8 mouse cellular contexts compared by ENCODE assay signal in the genomic region with DNA sequence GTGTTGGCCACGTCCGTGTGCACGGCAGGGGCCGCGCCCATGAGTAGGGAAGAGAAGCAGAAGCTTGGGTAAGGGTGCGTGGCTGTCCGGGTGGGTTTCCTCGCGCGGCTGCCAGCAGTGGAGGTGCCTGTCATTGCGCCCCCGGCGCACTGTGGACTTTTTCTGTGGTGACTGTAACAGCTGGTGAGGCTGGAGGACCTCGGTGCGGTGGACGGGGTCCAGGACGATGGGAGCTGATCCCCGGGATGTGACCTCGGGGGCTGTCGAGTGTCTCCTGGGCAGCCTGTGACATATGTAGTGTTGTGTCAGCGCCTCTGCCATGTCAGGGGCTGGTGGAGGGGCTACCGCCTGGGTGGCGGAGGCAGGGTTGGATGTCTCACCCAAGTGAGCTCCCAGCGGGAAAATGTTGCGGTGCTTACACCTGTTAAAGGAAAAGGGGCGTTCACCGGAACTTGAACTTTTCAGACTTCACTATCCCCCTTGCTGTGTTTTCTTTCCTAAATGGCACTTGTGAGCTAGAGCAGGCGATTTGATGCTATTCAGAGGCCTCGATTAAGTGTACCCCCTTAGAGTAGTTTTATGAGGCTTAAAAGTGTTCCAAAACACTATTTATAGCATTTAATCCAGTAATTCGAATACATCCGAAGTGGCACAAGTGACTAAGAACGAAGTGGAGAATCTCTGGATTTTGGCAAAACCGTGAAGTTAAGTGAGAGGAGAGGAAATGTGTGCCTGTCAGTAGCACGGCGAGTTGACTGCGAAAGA. TPM values are rescaled to one million over a fixed set of nuclear protein-coding genes. Genes with fewer than 3 reads are reported as not detected.
A peak's percentile ranks its signal among the peaks of the same experiment; 100 is the strongest.
DNase-seq lines count a peak whose midpoint lies in the region; ATAC-seq and TF ChIP-seq lines count a peak whose summit lies in the region.

No protein-coding gene starts in this region.

- TF ChIP-seq POLR2A in heart, adult 2 months (IDR thresholded peaks at IDR 0.05; ENCODE audit: insufficient read depth, low read depth, low read length) = no peak
- no peak for TF ChIP-seq POLR2A in bone marrow macrophage, adult 2 months (IDR thresholded peaks at IDR 0.05; ENCODE audit: borderline replicate concordance, low read depth, low read length)

- 0 out of 2 replicates have a peak, but pooled peaks cover 2% of the 10 kb centered on the region for H3K79me2 ChIP-seq in heart, adult 2 months (replicated peaks; ENCODE audit: control insufficient read depth, insufficient read depth, low read length)

- peak overlapping the region; percentile 72 for H3K4me3 ChIP-seq in heart, adult 2 months
- peak overlapping the region; percentile 92 for H3K4me3 ChIP-seq in bone marrow macrophage, adult 2 months (ENCODE audit: insufficient read depth, low read length)
- peak overlapping the region; percentile 92 for H3K4me3 ChIP-seq in liver, embryonic 13.5 days (replicated peaks)
- H3K4me3 ChIP-seq in stomach, embryonic 16.5 days (replicated peaks; ENCODE audit: low read length) = peak overlapping the region; percentile 97

- peak overlapping the region; percentile 83 for H3K9ac ChIP-seq in heart, adult 2 months (ENCODE audit: low read depth, low read length)
- H3K9ac ChIP-seq in liver, embryonic 13.5 days = peak overlapping the region; percentile 92
- H3K9ac ChIP-seq in stomach, embryonic 16.5 days (ENCODE audit: low read length) = peak overlapping the region; percentile 94

- ATAC-seq in granulocyte monocyte progenitor cell, adult 5-6 weeks (replicated peaks; ENCODE audit: poor library complexity, severe bottlenecking) = peak; percentile 5; the same call in 1 of the 2 replicates
- ATAC-seq in liver, embryonic 13.5 days (ENCODE audit: low read depth) = no peak; the same call in 1 of the 2 replicates
- ATAC-seq in stomach, embryonic 16.5 days (ENCODE audit: insufficient read depth, low FRiP score) = peak; percentile 2; the same call in 1 of the 2 replicates

- intact Hi-C loops in heart, adult 2 months (cut with DNase I) = no loop called here

- TF ChIP-seq EP300 in heart, adult 2 months (IDR thresholded peaks at IDR 0.05; ENCODE audit: insufficient read depth, low read depth, low read length) = no peak

- no peak for TF ChIP-seq CTCF in heart, adult 2 months (IDR thresholded peaks at IDR 0.05)
- TF ChIP-seq CTCF in bone marrow macrophage, adult 2 months (IDR thresholded peaks at IDR 0.05; ENCODE audit: low read depth, low read length) = no peak

- H3K4me1 ChIP-seq in heart, adult 2 months (ENCODE audit: control insufficient read depth, insufficient read depth, low read length) = peaks cover 1% of the 10 kb centered on the region; the same call in 1 of the 2 replicates
- H3K4me1 ChIP-seq in bone marrow macrophage, adult 2 months (ENCODE audit: control insufficient read depth, insufficient read depth, low read length) = peaks cover 8% of the 10 kb centered on the region; the same call in 1 of the 2 replicates
- peaks cover 50% of the 10 kb centered on the region for H3K4me1 ChIP-seq in liver, embryonic 13.5 days (replicated peaks)
- H3K4me1 ChIP-seq in stomach, embryonic 16.5 days (ENCODE audit: control insufficient read depth, insufficient read depth, low read length) = peaks cover 13% of the 10 kb centered on the region

- H3K27ac ChIP-seq in heart, adult 2 months = peak overlapping the region; percentile 88
- H3K27ac ChIP-seq in bone marrow macrophage, adult 2 months (ENCODE audit: insufficient read depth, low read depth, low read length) = no peak overlapping the region
- peak overlapping the region; percentile 91 for H3K27ac ChIP-seq in liver, embryonic 13.5 days
- peak overlapping the region; percentile 81 for H3K27ac ChIP-seq in stomach, embryonic 16.5 days (ENCODE audit: low read length)

- DNase-seq in heart, adult 2 months = no peak
- DNase-seq in heart, adult 11 months = no peak
- DNase-seq in CD4-positive helper T cell, adult 2 months (ENCODE audit: low read depth, low spot score) = peak; percentile 20
- DNase-seq in liver, embryonic 13.5 days = no peak
- DNase-seq in ovary, postnatal 36 days (ENCODE audit: low spot score) = no peak

- no peaks in the 10 kb centered on the region for H3K9me3 ChIP-seq in liver, embryonic 13.5 days (replicated peaks)
- no peaks in the 10 kb centered on the region for H3K9me3 ChIP-seq in stomach, embryonic 16.5 days (replicated peaks; ENCODE audit: control insufficient read depth, low read length)

- H3K4me2 ChIP-seq in liver, embryonic 13.5 days = peak overlapping the region; percentile 88
- peak overlapping the region; percentile 98 for H3K4me2 ChIP-seq in stomach, embryonic 16.5 days (ENCODE audit: low read depth, low read length)

- H3K36me3 ChIP-seq in heart, adult 2 months (ENCODE audit: control insufficient read depth, insufficient read depth, low read length) = peaks cover 8% of the 10 kb centered on the region; the same call in 1 of the 2 replicates
- peaks cover 4% of the 10 kb centered on the region for H3K36me3 ChIP-seq in liver, embryonic 13.5 days
- H3K36me3 ChIP-seq in stomach, embryonic 16.5 days (ENCODE audit: control insufficient read depth, insufficient read depth, low read length) = 0 out of 2 replicates have a peak, but pooled peaks cover 2% of the 10 kb centered on the region

- no peaks in the 10 kb centered on the region for H3K27me3 ChIP-seq in heart, adult 2 months (ENCODE audit: control insufficient read depth, insufficient read depth, low read length)
- H3K27me3 ChIP-seq in liver, embryonic 13.5 days = no peaks in the 10 kb centered on the region
- no peaks in the 10 kb centered on the region for H3K27me3 ChIP-seq in stomach, embryonic 16.5 days (ENCODE audit: control insufficient read depth, insufficient read depth, low read length)

- 1% methylated on average over 36 of the region's 36 CpGs for WGBS in heart, adult 2 months
- 3% methylated on average over 36 of the region's 36 CpGs for WGBS in liver, embryonic 13.5 days (ENCODE audit: insufficient replicate concordance)
- 4% methylated on average over 36 of the region's 36 CpGs for WGBS in stomach, embryonic 16.5 days

RNA-seq across cellular contexts. Expression of a gene that starts 0.7 kb away (rescaled TPM):
- total RNA-seq in heart, adult 2 months (2021) = 10 to 100 TPM; 18.3 to 19.4 TPM
- 3.8 and 8.5 TPM in 2 replicates for polyA plus RNA-seq in heart, adult 2 months (2012; rRNA removed)
- polyA plus RNA-seq in bone marrow macrophage, adult 2 months (2012; ENCODE audit: insufficient read depth, insufficient read length, missing spikeins) = 19.6 and 23.3 TPM in 2 replicates
- total RNA-seq in granulocyte monocyte progenitor cell, adult 5-6 weeks (2014; fragmentation: Nextera tagmentation) = 22.0 and 24.1 TPM in 2 replicates
- 39.4 and 41.5 TPM in 2 replicates for total RNA-seq in granulocyte monocyte progenitor cell, adult 5-6 weeks (2017)
- 5.6 and 8.7 TPM in 2 replicates for polyA plus RNA-seq in liver, embryonic 13.5 days (2015; fragmentation: Nextera tagmentation; extraction: Ambion mirVana)
- polyA plus RNA-seq in stomach, embryonic 16.5 days (2015; fragmentation: Nextera tagmentation; extraction: Ambion mirVana) = 17.2 and 17.8 TPM in 2 replicates
